Mouse (Mus musculus): ENCODE results near the gene Arxes1. TPM values are rescaled to one million over a fixed set of nuclear protein-coding genes. Genes with fewer than 3 reads are reported as not detected.
"Not testable (repeated sequence)": the region's sequence is repeated elsewhere in the genome, so short reads cannot be mapped to it uniquely, and the experiment has no call there.

Arxes1 gene
- polyA plus RNA-seq, 1 experiment from 2014 or later = 163 TPM

DNA sequence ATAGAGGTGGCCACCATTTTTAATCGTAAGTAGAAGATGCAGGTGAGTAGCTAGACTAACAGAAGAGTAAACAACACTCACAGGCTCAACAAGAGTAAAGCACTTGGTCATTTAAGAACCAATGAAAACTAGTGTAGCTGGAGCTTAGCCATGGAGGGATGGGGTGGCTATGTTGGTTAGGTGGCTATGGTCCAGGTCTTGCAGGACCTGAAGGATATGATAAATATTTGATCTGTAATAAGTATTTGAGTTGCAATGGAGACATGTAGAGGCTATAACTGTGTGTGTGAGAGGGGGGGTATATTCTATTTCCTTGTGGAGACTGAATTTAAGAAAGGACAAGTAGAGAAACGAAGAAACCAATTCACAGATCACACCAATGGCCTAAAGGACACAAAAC is 18.1 kb downstream of the Arxes1 start:
- Histone ChIP-seq H3K27ac (replicated peaks) (no peak overlapping the region), H3K4me1 (no peaks in the 10 kb centered on the region), H3K4me2 (no peak overlapping the region), H3K36me3 (no peaks in the 10 kb centered on the region), H3K27me3 (replicated peaks) (peaks cover 2% of the 10 kb centered on the region; the same call in 1 of the 2 replicates), H3K4me3 (replicated peaks) (no peak overlapping the region), H3K9me3 (replicated peaks) (no peaks in the 10 kb centered on the region), H3K9ac (replicated peaks) (no peak overlapping the region)
- ATAC-seq (ENCODE audit: low FRiP score) = no peak
- WGBS = 79% methylated on average over 2 of the region's 2 CpGs

DNA sequence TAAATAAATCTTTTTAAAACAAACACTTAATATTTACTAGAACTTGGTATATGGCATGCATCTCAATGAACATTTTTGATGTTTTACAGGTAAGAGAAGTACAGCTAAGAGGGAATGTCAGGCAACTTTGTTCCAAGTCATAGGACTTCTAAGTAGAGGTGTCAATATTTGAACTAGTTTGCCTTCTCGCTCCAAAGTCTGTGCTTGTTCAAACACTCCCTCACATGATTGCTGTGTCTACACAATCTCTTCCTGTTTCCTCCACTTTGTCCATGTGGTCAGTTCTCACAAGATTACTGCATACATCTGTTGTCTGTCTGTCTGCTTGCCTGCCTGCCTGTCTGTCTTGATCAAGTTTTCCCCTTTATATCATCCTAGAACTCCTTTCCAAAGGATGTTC is 27.5 kb downstream of the Arxes1 start:
- H3K9me3 ChIP-seq (replicated peaks) = no peaks in the 10 kb centered on the region
- no peaks in the 10 kb centered on the region for H3K36me3 ChIP-seq
- no peak overlapping the region for H3K27ac ChIP-seq (replicated peaks)
- WGBS = 80% methylated on average over 1 of the region's 1 CpGs
- no peak overlapping the region for H3K4me2 ChIP-seq
- no peaks in the 10 kb centered on the region; the same call in 1 of the 2 replicates for H3K27me3 ChIP-seq (replicated peaks)
- H3K4me1 ChIP-seq = no peaks in the 10 kb centered on the region
- H3K9ac ChIP-seq (replicated peaks) = no peak overlapping the region
- no peak overlapping the region for H3K4me3 ChIP-seq (replicated peaks)
- no peak for ATAC-seq (ENCODE audit: low FRiP score)

DNA sequence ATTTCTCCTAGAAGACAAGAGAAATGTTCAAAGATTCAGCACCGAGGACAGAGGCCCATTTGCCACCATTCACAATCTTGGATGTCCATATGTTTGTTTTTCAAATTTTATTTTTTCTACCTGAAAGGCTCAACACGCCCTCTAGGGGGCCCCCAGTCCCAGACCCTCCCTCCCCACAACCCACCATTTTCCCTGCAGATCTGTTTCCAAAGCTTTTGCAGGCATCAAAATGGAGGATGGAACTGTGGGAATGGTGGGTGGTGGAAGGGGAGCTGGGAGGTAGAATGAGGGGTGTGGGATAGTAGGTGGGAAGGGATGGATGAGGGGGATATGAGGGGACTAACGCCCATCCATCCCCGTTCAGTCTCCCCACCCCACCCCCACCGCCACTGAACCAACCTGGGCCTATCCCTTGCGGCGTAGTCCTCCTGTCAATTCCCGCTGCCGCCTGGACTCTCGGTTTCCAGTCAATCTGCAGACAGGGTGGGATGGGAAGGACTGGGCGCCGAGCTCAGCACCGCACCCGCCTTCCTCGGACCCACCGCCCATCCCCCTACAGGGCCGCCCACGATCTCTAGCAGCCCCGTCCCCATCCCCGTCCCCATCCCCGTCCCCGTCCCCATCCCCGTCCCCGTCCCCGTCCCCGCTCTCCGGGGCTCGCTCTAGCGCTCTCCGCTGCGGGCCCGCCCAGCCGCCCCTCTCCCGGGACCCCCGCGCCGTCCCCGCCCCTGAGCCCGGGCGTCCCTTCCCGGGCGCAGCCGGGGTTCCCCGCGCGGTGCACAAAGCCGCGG is 34.2 kb downstream of the Arxes1 start:
- not testable (repeated sequence) for H3K36me3 ChIP-seq; H3K4me1 ChIP-seq; H3K9me3 ChIP-seq (replicated peaks); H3K27me3 ChIP-seq (replicated peaks)
- peak overlapping the region; percentile 46 for H3K4me3 ChIP-seq (replicated peaks)
- H3K27ac ChIP-seq (replicated peaks) = peak overlapping the region; percentile 79
- peak; percentile 80 for ATAC-seq (ENCODE audit: low FRiP score)
- H3K4me2 ChIP-seq = peak overlapping the region; percentile 55
- 14% methylated on average over 17 of the region's 48 CpGs for WGBS
- peak overlapping the region; percentile 34; the same call in 1 of the 2 replicates for H3K9ac ChIP-seq (replicated peaks)

DNA sequence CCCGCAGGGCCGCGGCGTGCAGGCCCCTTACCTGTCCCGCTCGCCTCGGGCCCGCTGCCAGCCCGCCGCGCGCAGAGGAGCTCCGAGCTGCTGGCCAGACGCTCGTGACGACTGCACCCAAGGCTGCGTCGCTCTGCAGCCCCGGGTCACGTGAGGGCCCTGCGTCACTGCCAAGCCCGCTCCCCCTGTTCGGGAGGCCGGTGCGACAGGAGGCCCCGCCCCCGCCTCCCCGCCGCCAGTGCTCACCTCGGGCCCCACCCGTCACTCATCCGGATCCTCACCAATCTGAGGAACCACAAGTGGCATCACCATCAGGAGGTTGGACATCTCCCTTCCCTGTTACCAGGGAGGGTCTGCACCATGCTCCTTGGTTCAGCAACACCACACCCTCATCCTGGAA is 34.9 kb downstream of the Arxes1 start, which contains the start of gene Bex2:
Gene Bex2 (minus strand): TSS at position 217 of the 400 bp plus-strand sequence.
- peak; percentile 98 for ATAC-seq (ENCODE audit: low FRiP score)
- H3K36me3 ChIP-seq; H3K27me3 ChIP-seq (replicated peaks); H3K9me3 ChIP-seq (replicated peaks); H3K4me1 ChIP-seq: not testable (repeated sequence)
- H3K27ac ChIP-seq (replicated peaks) = peak within 1 kb of the TSS; percentile 79
- peak within 1 kb of the TSS; percentile 46 for H3K4me3 ChIP-seq (replicated peaks)
- peak within 1 kb of the TSS; percentile 55 for H3K4me2 ChIP-seq
- peak within 1 kb of the TSS; percentile 34; the same call in 1 of the 2 replicates for H3K9ac ChIP-seq (replicated peaks)
- WGBS = 38% methylated on average over 2 of the region's 32 CpGs

Other genes with a start within 250 kb of the Arxes1 start
- 105 and 116 TPM in 2 replicates for gene Bhlhb9, start 235.8 kb upstream of the Arxes1 start, polyA plus RNA-seq (2015; fragmentation: Nextera tagmentation; extraction: Ambion mirVana)
- gene Gprasp2, start 194.3 kb upstream of the Arxes1 start, polyA plus RNA-seq (2015; fragmentation: Nextera tagmentation; extraction: Ambion mirVana) = 195 and 230 TPM in 2 replicates
- gene Arxes2, start 39.5 kb upstream of the Arxes1 start, polyA plus RNA-seq (2015; fragmentation: Nextera tagmentation; extraction: Ambion mirVana) = 244 and 276 TPM in 2 replicates
- gene Bex2, start 34.9 kb downstream of the Arxes1 start, polyA plus RNA-seq (2015; fragmentation: Nextera tagmentation; extraction: Ambion mirVana) = 664 and 773 TPM in 2 replicates
- not detected in 2 replicates for gene Nxf3, start 51.9 kb downstream of the Arxes1 start, polyA plus RNA-seq (2015; fragmentation: Nextera tagmentation; extraction: Ambion mirVana)
- 127 and 144 TPM in 2 replicates for gene Bex4, start 105.6 kb downstream of the Arxes1 start, polyA plus RNA-seq (2015; fragmentation: Nextera tagmentation; extraction: Ambion mirVana)
- gene Tceal8, start 139.0 kb downstream of the Arxes1 start, polyA plus RNA-seq (2015; fragmentation: Nextera tagmentation; extraction: Ambion mirVana) = 118 and 126 TPM in 2 replicates
- gene Tceal5, start 170.5 kb downstream of the Arxes1 start, polyA plus RNA-seq (2015; fragmentation: Nextera tagmentation; extraction: Ambion mirVana) = 37.1 and 41.2 TPM in 2 replicates
- 11.2 and 20.3 TPM in 2 replicates for gene Tceal7, start 181.4 kb downstream of the Arxes1 start, polyA plus RNA-seq (2015; fragmentation: Nextera tagmentation; extraction: Ambion mirVana)
- gene Bex1, start 182.1 kb downstream of the Arxes1 start, polyA plus RNA-seq (2015; fragmentation: Nextera tagmentation; extraction: Ambion mirVana) = 267 and 283 TPM in 2 replicates
- 252 and 274 TPM in 2 replicates for gene Tceal9, start 211.7 kb downstream of the Arxes1 start, polyA plus RNA-seq (2015; fragmentation: Nextera tagmentation; extraction: Ambion mirVana)
- gene Bex3, start 236.9 kb downstream of the Arxes1 start, polyA plus RNA-seq (2015; fragmentation: Nextera tagmentation; extraction: Ambion mirVana) = 733 and 798 TPM in 2 replicates

Measured in neural tube, embryonic 15.5 days (tissue).